Mouse (Mus musculus): ENCODE data around the gene Psmd2. TPM values are rescaled to one million over a fixed set of nuclear protein-coding genes. Genes with fewer than 3 reads are reported as not detected.

Gene Psmd2
- polyA plus RNA-seq (2017; shearing (Covaris generic)): 258 TPM

GRCm38 (mm10) chr16:20651076-20651946 is at the start of gene Psmd2:
Gene Psmd2 (plus strand): TSS chr16:20651652.

GRCm38 (mm10) chr16:20611357-20612227 is 39.9 kb upstream of the Psmd2 start, which contains the start of the genes Eef1akmt4, Gm49333 and Alg3:
Gene Eef1akmt4 (plus strand): TSS chr16:20611593.
Gene Gm49333 (plus strand): TSS chr16:20611610.
Gene Alg3 (minus strand): TSS chr16:20611735.

GRCm38 (mm10) chr16:20621191-20621990 is 30.1 kb upstream of the Psmd2 start, which contains the start of gene Camk2n2:
Gene Camk2n2 (minus strand): TSS chr16:20621287.

GRCm38 (mm10) chr16:20629731-20630634 is 21.5 kb upstream of the Psmd2 start, which contains the start of gene Ece2:
Gene Ece2 (plus strand): TSS chr16:20629828.

GRCm38 (mm10) chr16:20668013-20668412 is 16.6 kb downstream of the Psmd2 start, which contains the start of gene Eif4g1:
Gene Eif4g1 (plus strand): TSS chr16:20668313.

GRCm38 (mm10) chr16:20693111-20693701 is 41.8 kb downstream of the Psmd2 start, which contains the start of gene Fam131a:
Gene Fam131a (plus strand): TSS chr16:20693241.

Other genes with a start within 250 kb of the Psmd2 start
- gene Abcc5, start 225.3 kb upstream of the Psmd2 start, polyA plus RNA-seq (2017; shearing (Covaris generic)): 32.8 TPM
- 74.1 TPM for gene Eif2b5, start 152.8 kb upstream of the Psmd2 start, polyA plus RNA-seq (2017; shearing (Covaris generic))
- 28.3 TPM for gene Dvl3, start 134.7 kb upstream of the Psmd2 start, polyA plus RNA-seq (2017; shearing (Covaris generic))
- 410 TPM for gene Ap2m1, start 116.2 kb upstream of the Psmd2 start, polyA plus RNA-seq (2017; shearing (Covaris generic))
- 71.0 TPM for gene Abcf3, start 103.1 kb upstream of the Psmd2 start, polyA plus RNA-seq (2017; shearing (Covaris generic))
- gene Vwa5b2, start 62.2 kb upstream of the Psmd2 start, polyA plus RNA-seq (2017; shearing (Covaris generic)): 0.07 TPM
- gene Eef1akmt4, start 40.1 kb upstream of the Psmd2 start, polyA plus RNA-seq (2017; shearing (Covaris generic)): 20.3 TPM
- not detected for gene Gm49333, start 40.0 kb upstream of the Psmd2 start, polyA plus RNA-seq (2017; shearing (Covaris generic))
- 40.1 TPM for gene Alg3, start 39.9 kb upstream of the Psmd2 start, polyA plus RNA-seq (2017; shearing (Covaris generic))
- 0.28 TPM for gene Camk2n2, start 30.4 kb upstream of the Psmd2 start, polyA plus RNA-seq (2017; shearing (Covaris generic))
- gene Ece2, start 21.8 kb upstream of the Psmd2 start, polyA plus RNA-seq (2017; shearing (Covaris generic)): not detected
- gene Eif4g1, start 16.7 kb downstream of the Psmd2 start, polyA plus RNA-seq (2017; shearing (Covaris generic)): 130 TPM
- 0.95 TPM for gene Fam131a, start 41.6 kb downstream of the Psmd2 start, polyA plus RNA-seq (2017; shearing (Covaris generic))
- 62.2 TPM for gene Polr2h, start 66.0 kb downstream of the Psmd2 start, polyA plus RNA-seq (2017; shearing (Covaris generic))
- gene Clcn2, start 66.1 kb downstream of the Psmd2 start, polyA plus RNA-seq (2017; shearing (Covaris generic)): 4.7 TPM
- gene Chrd, start 81.5 kb downstream of the Psmd2 start, polyA plus RNA-seq (2017; shearing (Covaris generic)): not detected
- not detected for gene Thpo, start 82.9 kb downstream of the Psmd2 start, polyA plus RNA-seq (2017; shearing (Covaris generic))